Mouse (Mus musculus) forebrain, embryonic 12.5 days (tissue): ENCODE measurements at regions not wholly inside any gene's neighbourhood (a gene's known extent, or its start where the extent isn't known, plus 50 kb on each side); places are given as distances from the start of the nearest gene placed in this dataset.

Experiments
- ATAC-seq: fragments of 200-750 bp; cut with Nextera tagmentation; 2 replicates; pipeline ENCODE4 v1.8.0; 2017; ENCODE audit warnings: moderate TSS enrichment; ENCODE audit not compliant: low FRiP score
- H3K27ac ChIP-seq: fragments of 300-500 bp; sonication (generic); 2 replicates; pipeline ENCODE4 v1.5.1; 2016; ENCODE audit warnings: mild to moderate bottlenecking
- H3K27me3 ChIP-seq: fragments of 300-500 bp; sonication (generic); 2 replicates; pipeline ENCODE4 v1.6.1; 2016; ENCODE audit warnings: mild to moderate bottlenecking
- H3K36me3 ChIP-seq: fragments of 300-500 bp; sonication (generic); replicated peaks from 2 replicates; pipeline ENCODE4 v1.6.1; 2016; ENCODE audit warnings: mild to moderate bottlenecking
- H3K4me1 ChIP-seq: fragments of 300-500 bp; sonication (generic); 2 replicates; pipeline ENCODE4 v1.6.1; 2016
- H3K4me2 ChIP-seq: fragments of 300-500 bp; sonication (generic); 2 replicates; pipeline ENCODE4 v1.6.1; 2016; ENCODE audit warnings: mild to moderate bottlenecking, moderate library complexity
- H3K4me3 ChIP-seq: fragments of 300-500 bp; sonication (generic); replicated peaks from 2 replicates; pipeline ENCODE4 v1.5.1; 2016; ENCODE audit warnings: mild to moderate bottlenecking
- H3K9ac ChIP-seq: fragments of 300-500 bp; sonication (generic); 2 replicates; pipeline ENCODE4 v1.6.1; 2016; ENCODE audit warnings: mild to moderate bottlenecking
- H3K9me3 ChIP-seq: fragments of 300-500 bp; sonication (generic); 2 replicates; pipeline ENCODE4 v1.6.1; 2016
- WGBS: fragments of 180-500 bp; shearing (Covaris S2); methylation state at CpG from one replicate; pipeline ENCODE4 v1.1.7; 2016; 5-methylcytosine and 5-hydroxymethylcytosine counted together

GRCm38 (mm10) chr13:72875921-72876320 is 247.3 kb downstream of the Irx2 start:
- H3K4me2 ChIP-seq, result no peak overlapping the region

DNA sequence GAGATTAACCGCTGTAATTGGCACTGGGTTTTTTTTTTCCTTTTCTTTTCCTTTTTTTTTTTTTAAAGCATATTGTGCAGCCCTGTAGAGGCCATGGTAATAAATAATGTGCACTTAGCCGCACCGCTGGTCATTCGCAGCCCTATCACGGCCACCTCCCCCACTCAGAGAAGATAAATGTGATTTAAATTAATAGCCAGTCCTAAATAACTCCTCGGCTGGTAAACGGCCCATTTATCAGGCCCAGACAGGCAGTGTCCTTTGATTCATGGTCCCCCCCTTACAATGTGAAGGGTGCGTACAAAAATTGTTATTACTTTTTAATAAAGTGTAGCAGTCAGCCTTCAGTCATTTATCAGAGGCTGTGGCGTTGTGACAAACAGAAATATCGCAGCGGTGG is 266.4 kb downstream of the Irx2 start:
- Histone ChIP-seq H3K27ac (no peak overlapping the region), H3K27me3 (peaks cover 25% of the 10 kb centered on the region), H3K4me2 (no peak overlapping the region), H3K9ac (no peak overlapping the region), H3K9me3 (no peaks in the 10 kb centered on the region), H3K4me1 (no peaks in the 10 kb centered on the region; the same call in 1 of the 2 replicates), H3K36me3 (no peaks in the 10 kb centered on the region), H3K4me3 (no peak overlapping the region)
- ATAC-seq, result no peak
- WGBS, result 66% methylated on average over 11 of the region's 11 CpGs

More at GRCm38 (mm10) chr13:72875921-72876320, 247.3 kb downstream of the Irx2 start:
- Histone ChIP-seq H3K4me3 (no peak overlapping the region), H3K27me3 (no peaks in the 10 kb centered on the region), H3K9ac (no peak overlapping the region), H3K27ac (no peak overlapping the region), H3K36me3 (no peaks in the 10 kb centered on the region), H3K4me1 (no peaks in the 10 kb centered on the region), H3K9me3 (no peaks in the 10 kb centered on the region)
- no peak for ATAC-seq

- Histone ChIP-seq H3K27me3 (peaks cover 13% of the 10 kb centered on the region), H3K9me3 (no peaks in the 10 kb centered on the region), H3K9ac (no peak overlapping the region), H3K27ac (no peak overlapping the region), H3K4me1 (no peaks in the 10 kb centered on the region), H3K4me2 (no peak overlapping the region), H3K4me3 (no peak overlapping the region), H3K36me3 (no peaks in the 10 kb centered on the region)
- 40% methylated on average over 2 of the region's 2 CpGs for WGBS
- no peak for ATAC-seq
Observed at GRCm38 (mm10) chr13:72902576-72902975, 274.0 kb downstream of the Irx2 start.

DNA sequence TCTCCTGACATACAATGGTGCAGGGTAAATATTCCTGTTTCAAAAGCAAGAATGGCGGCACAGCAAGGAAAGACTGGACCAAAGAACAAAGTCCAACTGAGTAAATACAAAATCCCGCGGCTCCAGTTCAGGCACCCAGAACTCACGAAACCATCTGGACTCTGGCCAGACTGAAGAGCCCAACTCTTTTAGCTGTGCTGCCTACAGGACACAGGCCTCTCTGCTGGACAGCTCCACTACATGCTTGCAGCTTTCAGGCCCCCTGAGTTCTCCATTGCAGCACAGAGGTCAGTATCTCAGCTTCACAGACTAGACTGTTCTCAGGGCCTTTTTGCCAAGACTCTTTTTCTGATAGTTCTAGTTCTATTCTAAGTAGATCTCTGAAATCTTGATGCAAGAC is 290.3 kb downstream of the Irx2 start:
- Histone ChIP-seq H3K4me2 (no peak overlapping the region), H3K4me3 (no peak overlapping the region), H3K4me1 (no peaks in the 10 kb centered on the region), H3K27ac (no peak overlapping the region), H3K27me3 (no peaks in the 10 kb centered on the region), H3K9ac (no peak overlapping the region), H3K36me3 (no peaks in the 10 kb centered on the region), H3K9me3 (no peaks in the 10 kb centered on the region)
- ATAC-seq, result no peak
- WGBS, result 92% methylated on average over 4 of the region's 4 CpGs

GRCm38 (mm10) chr13:72920368-72920767 is 291.7 kb downstream of the Irx2 start:
- Histone ChIP-seq H3K9me3 (no peaks in the 10 kb centered on the region), H3K4me1 (no peaks in the 10 kb centered on the region), H3K9ac (no peak overlapping the region), H3K36me3 (no peaks in the 10 kb centered on the region), H3K4me2 (no peak overlapping the region), H3K27ac (no peak overlapping the region), H3K4me3 (no peak overlapping the region), H3K27me3 (no peaks in the 10 kb centered on the region)
- 27% methylated on average over 1 of the region's 1 CpGs for whole genome bisulfite sequencing
- no peak for ATAC-seq

DNA sequence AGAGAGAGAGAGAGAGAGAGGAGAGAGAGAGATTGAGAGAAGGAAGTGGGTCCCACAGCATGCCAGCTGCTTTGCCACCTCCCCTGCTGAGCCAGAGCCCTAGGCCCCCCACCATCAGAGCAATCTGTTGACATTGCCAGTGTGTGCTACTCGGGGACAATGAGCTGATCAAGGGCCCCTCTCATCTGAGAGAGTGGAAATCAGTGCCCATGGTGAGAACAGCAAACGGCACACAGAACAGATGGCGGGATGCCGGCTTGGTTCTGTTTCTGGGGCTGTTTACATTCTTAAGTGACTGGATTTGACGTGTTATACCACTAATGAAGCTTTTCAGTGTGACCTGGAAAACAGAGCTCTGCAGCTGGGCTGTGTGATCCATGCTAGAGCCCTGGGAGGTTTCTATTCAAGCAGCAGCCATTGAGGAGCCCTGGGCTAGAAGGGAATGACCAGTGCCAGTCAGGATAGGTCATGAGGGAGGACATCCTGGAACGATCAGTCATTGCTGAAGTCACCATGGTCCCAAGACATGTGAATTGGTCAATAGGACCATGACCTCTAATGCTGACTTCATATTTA is 296.0 kb downstream of the Irx2 start:
- Histone ChIP-seq H3K27me3 (peaks cover 4% of the 10 kb centered on the region; the same call in 1 of the 2 replicates), H3K4me3 (no peak overlapping the region), H3K36me3 (no peaks in the 10 kb centered on the region), H3K4me1 (no peaks in the 10 kb centered on the region), H3K4me2 (no peak overlapping the region), H3K9ac (no peak overlapping the region), H3K27ac (no peak overlapping the region), H3K9me3 (no peaks in the 10 kb centered on the region)
- WGBS, result 36% methylated on average over 6 of the region's 6 CpGs
- no peak; the same call in 1 of the 2 replicates for ATAC-seq

DNA sequence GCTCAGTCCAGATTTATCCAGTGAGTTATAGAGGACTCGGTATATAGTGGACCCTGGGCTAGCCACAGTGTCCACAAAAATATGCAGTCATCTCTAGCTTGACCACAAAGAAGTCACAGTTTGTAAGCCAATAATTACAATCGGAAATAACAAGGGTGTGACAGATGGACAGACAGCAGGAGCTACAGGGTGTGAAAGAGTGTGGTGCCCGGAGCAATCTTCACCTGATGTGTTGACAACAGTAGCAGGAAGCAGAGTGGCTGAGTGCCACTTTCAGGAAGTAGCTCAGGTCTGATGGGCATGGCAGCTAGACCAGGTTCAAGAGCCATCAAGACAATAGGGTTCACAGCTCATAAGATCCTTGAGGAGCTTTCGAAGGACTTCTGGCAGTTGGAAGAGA is 308.6 kb downstream of the Irx2 start:
- no peak overlapping the region for H3K4me2 ChIP-seq
- no peaks in the 10 kb centered on the region; the same call in 1 of the 2 replicates for H3K4me1 ChIP-seq
- H3K27me3 ChIP-seq, result 0 out of 2 replicates have a peak, but pooled peaks cover 9% of the 10 kb centered on the region
- no peaks in the 10 kb centered on the region for H3K36me3 ChIP-seq
- no peak for ATAC-seq
- H3K9me3 ChIP-seq, result no peaks in the 10 kb centered on the region
- 85% methylated on average over 4 of the region's 4 CpGs for WGBS
- H3K4me3 ChIP-seq, result no peak overlapping the region
- no peak overlapping the region for H3K9ac ChIP-seq
- H3K27ac ChIP-seq, result no peak overlapping the region

DNA sequence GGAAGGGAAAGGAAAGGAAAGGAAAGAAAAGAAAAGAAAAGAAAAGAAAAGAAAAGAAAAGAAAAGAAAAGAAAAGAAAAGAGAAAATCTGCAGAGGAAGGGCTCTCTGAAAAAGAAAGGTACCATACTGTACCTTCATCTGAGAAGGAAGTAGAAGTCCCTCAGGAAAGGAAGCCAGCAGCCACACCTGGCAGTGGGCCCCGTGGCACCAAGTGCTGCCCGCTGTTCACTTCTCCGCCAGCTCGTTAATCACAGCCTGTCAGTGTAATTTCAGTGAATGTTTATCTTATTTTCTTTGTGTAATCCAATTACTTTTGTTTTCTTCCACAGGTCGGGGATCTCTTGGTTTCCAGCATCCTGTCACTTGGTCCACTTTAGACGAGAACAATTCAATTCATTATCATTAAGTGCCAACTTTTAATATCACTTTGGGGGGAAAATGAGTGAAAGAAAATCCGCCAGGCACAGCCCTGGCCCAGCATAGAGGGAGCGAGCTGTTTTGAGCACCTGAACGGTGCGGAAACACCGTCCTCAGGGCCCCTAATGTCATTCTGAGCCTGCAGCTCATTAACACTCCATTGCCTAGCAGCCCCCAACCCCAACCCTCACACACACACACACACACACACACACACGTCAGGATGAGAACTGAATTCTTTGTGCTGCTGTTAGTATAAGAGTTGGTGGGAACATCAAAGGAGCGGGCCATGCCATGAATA is 309.7 kb downstream of the Irx2 start:
- H3K36me3 ChIP-seq, result no peaks in the 10 kb centered on the region
- 0 out of 2 replicates have a peak, but pooled peaks cover 9% of the 10 kb centered on the region for H3K27me3 ChIP-seq
- H3K27ac ChIP-seq, result no peak overlapping the region
- 40% methylated on average over 13 of the region's 13 CpGs for WGBS
- no peak overlapping the region for H3K4me2 ChIP-seq
- no peak for ATAC-seq
- H3K4me1 ChIP-seq, result no peaks in the 10 kb centered on the region; the same call in 1 of the 2 replicates
- no peaks in the 10 kb centered on the region for H3K9me3 ChIP-seq
- no peak overlapping the region for H3K9ac ChIP-seq
- no peak overlapping the region for H3K4me3 ChIP-seq

DNA sequence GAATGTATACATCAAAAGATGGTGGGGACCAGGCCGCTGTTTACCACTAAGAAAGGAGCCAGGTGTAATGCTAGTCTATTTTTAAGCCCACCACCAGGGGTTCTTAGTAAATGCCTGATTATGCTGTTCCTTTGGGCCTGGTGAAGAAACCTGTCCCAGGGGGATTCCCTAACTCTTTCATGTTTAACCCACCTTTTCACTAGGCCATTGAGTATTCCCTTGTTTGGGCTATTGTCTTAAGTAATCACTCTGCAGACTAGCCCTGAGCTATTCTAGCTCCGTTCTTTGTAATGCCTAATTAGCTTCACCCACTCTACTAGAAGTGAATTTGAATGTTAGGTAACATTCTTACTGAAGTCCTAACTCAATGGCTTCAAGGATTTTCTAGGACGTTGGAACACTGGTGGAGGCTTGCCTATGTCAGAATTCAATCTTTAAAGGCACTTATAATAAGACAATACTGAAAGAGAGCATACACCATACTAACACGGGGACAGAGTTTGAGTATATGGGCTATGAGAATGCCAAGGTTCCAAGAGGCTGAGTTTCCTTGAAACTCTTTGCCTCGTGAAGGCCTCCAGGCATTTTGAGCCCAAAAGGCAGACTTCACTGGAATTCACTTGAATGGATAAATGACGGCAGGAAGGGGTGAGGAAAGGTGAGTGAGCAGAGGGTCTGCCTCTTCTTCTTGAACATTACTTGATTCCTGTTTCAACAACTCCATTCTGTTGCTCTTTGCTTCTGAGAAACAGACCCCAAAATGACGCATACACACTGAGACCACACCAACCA is 312.7 kb upstream of the Irx4 start:
- ATAC-seq, result no peak
- H3K4me2 ChIP-seq, result no peak overlapping the region
- H3K9me3 ChIP-seq, result no peaks in the 10 kb centered on the region
- H3K27ac ChIP-seq, result no peak overlapping the region
- no peaks in the 10 kb centered on the region for H3K4me1 ChIP-seq
- WGBS, result 44% methylated on average over 7 of the region's 7 CpGs
- H3K27me3 ChIP-seq, result no peaks in the 10 kb centered on the region
- no peak overlapping the region for H3K4me3 ChIP-seq
- H3K9ac ChIP-seq, result no peak overlapping the region
- no peaks in the 10 kb centered on the region for H3K36me3 ChIP-seq

GRCm38 (mm10) chr13:72958616-72959518 is 301.4 kb upstream of the Irx4 start:
- 11% methylated on average over 15 of the region's 15 CpGs for WGBS
- Histone ChIP-seq H3K9ac (no peak overlapping the region), H3K36me3 (no peaks in the 10 kb centered on the region), H3K27me3 (peaks cover 58% of the 10 kb centered on the region), H3K9me3 (no peaks in the 10 kb centered on the region), H3K4me1 (peaks cover 14% of the 10 kb centered on the region), H3K27ac (no peak overlapping the region), H3K4me3 (no peak overlapping the region), H3K4me2 (peak overlapping the region; percentile 29; the same call in 1 of the 2 replicates)
- ATAC-seq, result no peak

- no peak for ATAC-seq
Observed at GRCm38 (mm10) chr13:72961291-72961690, 299.0 kb upstream of the Irx4 start.

DNA sequence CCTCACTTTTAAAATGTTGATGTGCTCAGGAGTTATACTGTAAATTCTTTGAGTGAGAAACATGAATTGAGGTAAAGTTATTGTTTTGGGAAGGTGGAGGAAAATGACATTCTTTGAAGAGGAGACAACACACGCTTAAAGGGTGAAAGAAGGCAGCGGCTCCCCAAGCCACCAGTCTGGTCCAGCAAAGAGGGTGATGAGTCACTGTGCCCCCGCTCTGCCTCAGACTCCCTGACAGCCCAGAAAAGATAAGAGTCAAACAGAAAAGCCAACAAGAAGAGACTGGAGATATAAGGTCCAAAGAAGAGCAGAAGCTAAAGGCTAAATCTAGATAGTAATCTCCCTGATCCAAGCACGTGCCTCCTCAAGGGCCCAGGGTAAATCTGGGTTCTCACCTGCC is 288.1 kb upstream of the Irx4 start:
- Histone ChIP-seq H3K27me3 (0 out of 2 replicates have a peak, but pooled peaks cover 3% of the 10 kb centered on the region), H3K4me2 (no peak overlapping the region), H3K27ac (no peak overlapping the region), H3K4me1 (no peaks in the 10 kb centered on the region), H3K9me3 (no peaks in the 10 kb centered on the region), H3K9ac (no peak overlapping the region), H3K4me3 (no peak overlapping the region), H3K36me3 (no peaks in the 10 kb centered on the region)
- 94% methylated on average over 4 of the region's 4 CpGs for WGBS
- ATAC-seq, result no peak

More at GRCm38 (mm10) chr13:72961291-72961690, 299.0 kb upstream of the Irx4 start:
- H3K27ac ChIP-seq, result no peak overlapping the region
- no peak overlapping the region for H3K4me3 ChIP-seq
- WGBS, result 94% methylated on average over 3 of the region's 3 CpGs
- H3K9me3 ChIP-seq, result no peaks in the 10 kb centered on the region
- no peaks in the 10 kb centered on the region for H3K36me3 ChIP-seq
- no peak overlapping the region for H3K4me2 ChIP-seq
- H3K4me1 ChIP-seq, result peaks cover 14% of the 10 kb centered on the region
- no peak overlapping the region for H3K9ac ChIP-seq
- peaks cover 48% of the 10 kb centered on the region for H3K27me3 ChIP-seq
